In the genomic region with DNA sequence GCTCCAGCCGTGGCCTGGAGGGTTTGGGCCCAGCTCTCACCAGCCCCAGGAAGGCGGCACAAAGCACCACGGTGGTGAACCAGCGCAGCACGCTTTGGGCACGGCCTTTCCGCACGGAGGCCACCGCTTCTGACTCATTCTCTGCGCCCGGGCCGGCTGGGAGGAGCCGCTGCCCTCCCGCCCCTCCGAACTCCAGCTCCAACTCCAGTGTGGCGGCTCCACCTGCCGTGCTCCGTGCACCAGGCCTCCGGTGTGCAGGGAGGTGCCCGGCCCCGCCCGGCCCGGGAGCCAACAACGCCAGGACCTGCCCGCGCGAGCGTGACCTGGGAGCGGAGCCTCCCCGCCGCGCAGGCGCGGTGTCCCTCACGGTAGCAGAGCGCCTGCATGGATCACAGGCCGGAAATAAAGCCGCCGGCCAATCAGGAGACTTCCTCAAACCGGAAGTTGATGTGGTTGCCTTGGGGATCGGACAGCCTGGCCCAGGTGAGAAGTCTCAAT, we compare ENCODE assay signal across 1 mouse cellular context.
TF ChIP-seq lines count a peak whose summit lies in the region.

Mfsd4b4 (minus strand) TSS at position 365 of the 498 bp plus-strand sequence.

TF ChIP-seq in CH12.LX, 34 proteins besides CTCF, POLR2A, EP300 and RAD21 (continued from another document):
- TF ChIP-seq PAX5 (IDR thresholded peaks at IDR 0.05; ENCODE audit: low read length) (no peak), MAZ (IDR thresholded peaks at IDR 0.05; ENCODE audit: low read depth, low read length) (no peak), TCF12 (IDR thresholded peaks at IDR 0.05; ENCODE audit: low read depth, low read length) (0 out of 2 replicates have a peak, but pooled peaks have one; percentile 24), GABPA (IDR thresholded peaks at IDR 0.05; ENCODE audit: insufficient replicate concordance, low read depth, low read length) (no peak), MAFK (IDR thresholded peaks at IDR 0.05; ENCODE audit: insufficient replicate concordance, low read length) (no peak), MEF2A (IDR thresholded peaks at IDR 0.05; ENCODE audit: borderline replicate concordance, low read depth, low read length) (no peak), BHLHE40 (IDR thresholded peaks at IDR 0.05; ENCODE audit: low read depth, low read length) (no peak), USF1 (IDR thresholded peaks at IDR 0.05; ENCODE audit: low read depth, low read length) (no peak), MYC (IDR thresholded peaks at IDR 0.05; ENCODE audit: low read depth, low read length) (peak; percentile 15; the same call in 1 of the 2 replicates), USF2 (conservative IDR thresholded peaks at IDR 0.05; ENCODE audit: low read depth, low read length) (no peak), ZC3H11A (IDR thresholded peaks at IDR 0.05; ENCODE audit: low read depth, low read length) (no peak), UBTF (IDR thresholded peaks at IDR 0.05; ENCODE audit: low read depth, low read length) (0 out of 2 replicates have a peak, but pooled peaks have one; percentile 38), SIN3A (IDR thresholded peaks at IDR 0.05; ENCODE audit: low read length) (peak; percentile 63), MAX (IDR thresholded peaks at IDR 0.05; ENCODE audit: low read length) (no peak), ETS1 (conservative IDR thresholded peaks at IDR 0.05; ENCODE audit: low read depth, low read length) (no peak), NRF1 (IDR thresholded peaks at IDR 0.05; ENCODE audit: low read depth, low read length) (peak; percentile 89), JUND (conservative IDR thresholded peaks at IDR 0.05; ENCODE audit: low read depth, low read length) (no peak), ZNF384 (IDR thresholded peaks at IDR 0.05; ENCODE audit: low read depth, low read length) (no peak), JUN (IDR thresholded peaks at IDR 0.05; ENCODE audit: insufficient read depth, low read depth, low read length) (no peak), TBP (conservative IDR thresholded peaks at IDR 0.05; ENCODE audit: low read depth, low read length) (no peak), ELF1 (IDR thresholded peaks at IDR 0.05; ENCODE audit: low read depth, low read length) (peak; percentile 63; the same call in 1 of the 2 replicates), POLR2AphosphoS2 (IDR thresholded peaks at IDR 0.05; ENCODE audit: low read depth, low read length) (no peak), MXI1 (IDR thresholded peaks at IDR 0.05; ENCODE audit: low read depth, low read length) (peak; percentile 60; the same call in 1 of the 2 replicates), CHD1 (IDR thresholded peaks at IDR 0.05; ENCODE audit: low read depth, low read length) (no peak), HCFC1 (IDR thresholded peaks at IDR 0.05; ENCODE audit: low read depth, low read length) (peak; percentile 62), KAT2A (IDR thresholded peaks at IDR 0.05; ENCODE audit: insufficient replicate concordance, low read length) (no peak), IRF4 (IDR thresholded peaks at IDR 0.05; ENCODE audit: low read depth, low read length) (0 out of 2 replicates have a peak, but pooled peaks have one; percentile 15)
